Mouse (Mus musculus) bone marrow macrophage, adult 2 months (primary cell): ENCODE measurements around the gene Ctsz.

Experiments used
- CTCF ChIP-seq: IDR thresholded peaks from 2 replicates; pipeline ENCODE4 v1.5.1; 2012; ENCODE audit warnings: low read depth, mild to moderate bottlenecking, low read length, moderate library complexity
- POLR2A ChIP-seq: IDR thresholded peaks from 2 replicates; pipeline ENCODE4 v1.6.1; 2012; ENCODE audit warnings: mild to moderate bottlenecking, low read depth, low read length, borderline replicate concordance

GRCm38 (mm10) chr2:174391936-174392335 lies 46.9 kb downstream of the Ctsz start:
- no peak for TF ChIP-seq CTCF
- TF ChIP-seq POLR2A = no peak
